Mouse (Mus musculus): ENCODE results near the gene Iqcj. TPM values are rescaled to one million over a fixed set of nuclear protein-coding genes. Genes with fewer than 3 reads are reported as not detected.
"Not testable (repeated sequence)": the region's sequence is repeated elsewhere in the genome, so short reads cannot be mapped to it uniquely, and the experiment has no call there.

Iqcj gene
- total RNA-seq, 2 experiments from 2014 or later, result not detected

DNA sequence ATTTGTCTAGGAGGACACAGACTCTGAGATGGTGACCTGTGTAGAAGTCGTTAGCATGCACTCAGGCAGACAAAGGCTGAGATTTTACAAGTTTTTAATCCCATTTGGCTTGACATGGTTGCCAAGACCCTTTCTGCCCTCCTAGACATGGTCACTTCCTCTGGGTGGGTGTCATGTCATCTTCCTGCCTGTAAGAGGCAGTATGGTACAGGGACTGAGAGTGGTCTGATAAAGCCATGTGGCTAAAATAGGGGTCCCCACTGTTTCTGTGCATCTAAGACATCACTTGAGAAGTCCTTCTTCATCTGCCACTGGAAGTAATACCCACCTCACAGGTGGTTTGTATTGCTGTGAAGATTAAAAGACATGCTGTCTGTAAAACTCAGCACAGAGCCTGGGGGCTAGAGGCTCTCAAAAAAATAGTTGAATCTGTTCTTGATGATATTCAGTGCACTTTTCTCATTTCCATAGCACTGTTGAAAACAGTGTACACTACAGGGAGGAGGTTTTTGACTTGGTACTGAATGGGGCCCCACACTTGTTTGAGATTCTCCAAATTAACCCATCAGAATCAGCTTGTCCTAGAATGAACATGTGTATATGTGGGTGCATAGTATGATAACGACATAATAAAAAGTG lies 167.3 kb downstream of the Iqcj start:
- intact Hi-C loops (cut with DNase I), result loop anchor here (5.0 to 10.0 kb wide), 2 partner anchors 406 to 558 kb away; no protein-coding TSS in a partner anchor

DNA sequence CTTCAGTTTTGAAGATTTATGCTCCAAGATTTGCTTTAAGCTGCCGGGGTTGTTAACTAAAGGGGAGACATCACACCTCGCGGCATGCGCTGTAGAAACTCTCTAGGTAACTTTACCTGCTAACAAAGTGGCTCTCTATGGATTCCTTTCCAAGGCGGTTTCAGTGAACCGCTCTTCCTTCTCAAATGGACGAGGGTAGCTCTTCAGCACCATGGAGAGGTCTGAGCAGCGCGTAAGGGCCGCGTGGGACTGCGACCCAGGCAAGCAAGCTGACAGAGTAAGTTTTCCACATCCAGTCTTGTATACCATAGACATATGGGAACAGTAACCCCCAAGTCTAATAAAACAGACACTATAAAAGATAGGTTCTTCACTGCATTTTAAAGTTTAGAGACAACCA lies 172.7 kb downstream of the Iqcj start, which contains the start of gene Schip1:
Gene Schip1 (plus strand): TSS at position 72 of the 400 bp plus-strand sequence.
- intact Hi-C loops (cut with DNase I), result no loop called here
- DNase-seq, result peak; percentile 7 to 29

More for the DNA sequence above, 167.3 kb downstream of the Iqcj start:
- peak in 1 of 2 experiments; percentile 20 for DNase-seq

DNA sequence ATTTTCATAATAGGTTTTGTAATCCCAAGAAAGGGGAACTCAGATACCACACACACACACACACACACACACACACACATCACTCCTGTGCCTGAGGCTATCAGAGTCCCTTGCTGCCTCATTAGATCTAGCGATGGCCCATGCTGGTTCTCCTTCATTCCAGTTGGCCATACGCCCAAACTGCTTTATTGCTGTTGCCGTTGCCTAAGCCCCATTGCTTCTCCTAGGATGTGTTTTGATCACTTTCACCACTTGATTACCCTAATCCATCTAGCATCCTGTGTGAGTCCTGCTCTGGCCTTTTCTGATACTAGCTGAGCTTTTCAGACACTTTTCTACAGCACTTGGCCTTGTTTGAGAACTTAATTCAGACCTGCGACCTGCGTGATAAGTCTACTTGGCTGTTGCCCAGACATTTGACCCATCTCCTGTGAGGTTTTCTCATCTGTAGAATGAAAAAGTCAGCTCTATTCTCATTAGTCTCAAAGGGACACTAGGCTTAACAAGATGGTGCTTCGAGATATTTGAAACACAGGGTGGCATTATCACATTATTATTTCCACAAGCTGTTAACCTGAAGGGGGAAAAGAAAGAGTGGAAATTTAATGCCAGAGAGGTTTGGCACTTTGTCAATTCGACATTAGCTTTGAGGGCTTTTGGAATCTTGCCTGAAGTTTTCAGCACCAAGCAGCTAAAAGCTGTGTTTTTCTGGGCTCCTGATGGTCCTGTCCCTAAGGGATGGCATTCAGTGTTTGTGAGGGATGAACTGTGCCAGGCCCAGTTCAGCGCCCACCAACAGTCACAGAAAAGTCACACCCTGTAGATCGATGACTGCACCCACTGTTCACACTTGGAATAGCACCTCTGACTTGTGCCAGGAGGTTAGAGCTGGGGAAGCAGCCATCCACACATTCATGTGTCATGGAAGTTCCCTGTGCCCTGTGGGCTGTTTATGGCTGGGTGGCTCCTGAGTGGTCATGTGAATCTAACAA lies 179.7 kb downstream of the Iqcj start:
- intact Hi-C loops (cut with DNase I), result no loop called here

DNA sequence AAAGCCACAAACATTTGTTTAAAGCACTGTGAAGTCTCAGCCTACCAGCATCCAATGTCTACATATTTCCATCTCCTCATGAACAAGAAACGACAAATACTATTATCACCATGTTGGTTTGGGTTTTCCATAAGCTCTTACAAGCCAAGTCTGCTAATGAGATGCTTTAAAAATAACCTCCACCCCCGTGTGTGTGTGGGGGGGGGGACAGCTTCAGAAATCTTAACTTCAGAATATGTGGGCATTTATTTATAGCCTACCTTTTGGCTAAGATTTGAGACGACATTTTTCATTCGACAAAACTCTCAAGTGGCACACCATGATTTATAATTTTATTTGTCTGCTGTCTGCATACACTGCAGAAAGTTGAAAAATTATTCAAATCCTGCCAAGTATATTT lies 185.4 kb downstream of the Iqcj start:
- intact Hi-C loops (cut with DNase I), result no loop called here
- DNase-seq, result no peak

More for the DNA sequence above, 179.7 kb downstream of the Iqcj start:
- no peak for DNase-seq

DNA sequence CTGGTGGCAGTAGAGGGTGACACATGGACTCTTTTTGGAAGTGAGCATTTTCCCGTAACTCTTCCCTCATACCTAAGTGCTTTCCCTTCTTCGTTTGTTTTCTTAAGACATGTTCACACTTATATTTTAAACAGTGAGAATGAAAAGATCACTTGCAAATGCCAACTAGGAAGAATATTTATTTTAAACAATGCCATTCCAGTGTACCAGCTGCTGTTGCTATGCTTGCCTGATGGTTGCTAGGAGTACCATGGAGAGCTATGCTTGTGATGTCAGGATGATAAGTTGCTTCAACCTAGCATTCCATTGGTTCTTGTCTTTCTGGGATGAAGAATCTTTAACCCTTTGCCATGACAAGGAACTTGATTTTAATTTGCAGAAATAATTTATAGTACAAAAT lies 193.0 kb downstream of the Iqcj start:
- intact Hi-C loops (cut with DNase I), result no loop called here
- no peak for DNase-seq

DNA sequence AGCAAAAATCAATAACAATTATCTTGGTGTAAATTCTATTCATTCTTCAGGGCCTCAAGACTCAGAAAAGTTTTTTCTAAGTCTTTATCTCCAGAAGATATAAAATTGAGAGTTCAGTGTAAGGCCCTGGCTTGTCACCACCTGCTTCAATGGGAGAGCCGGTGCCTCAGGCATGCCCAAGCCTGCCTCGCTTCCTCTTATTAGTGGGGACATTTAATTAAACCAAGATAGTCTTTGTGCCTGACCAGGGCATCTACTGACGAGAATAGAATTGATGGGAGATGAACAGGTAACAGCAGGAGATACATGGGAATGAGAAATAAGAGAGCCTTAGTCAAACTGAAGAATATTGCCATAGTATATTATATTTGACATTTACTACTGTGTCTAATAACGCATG lies 200.1 kb downstream of the Iqcj start:
- DNase-seq, result no peak
- intact Hi-C loops (cut with DNase I), result no loop called here

DNA sequence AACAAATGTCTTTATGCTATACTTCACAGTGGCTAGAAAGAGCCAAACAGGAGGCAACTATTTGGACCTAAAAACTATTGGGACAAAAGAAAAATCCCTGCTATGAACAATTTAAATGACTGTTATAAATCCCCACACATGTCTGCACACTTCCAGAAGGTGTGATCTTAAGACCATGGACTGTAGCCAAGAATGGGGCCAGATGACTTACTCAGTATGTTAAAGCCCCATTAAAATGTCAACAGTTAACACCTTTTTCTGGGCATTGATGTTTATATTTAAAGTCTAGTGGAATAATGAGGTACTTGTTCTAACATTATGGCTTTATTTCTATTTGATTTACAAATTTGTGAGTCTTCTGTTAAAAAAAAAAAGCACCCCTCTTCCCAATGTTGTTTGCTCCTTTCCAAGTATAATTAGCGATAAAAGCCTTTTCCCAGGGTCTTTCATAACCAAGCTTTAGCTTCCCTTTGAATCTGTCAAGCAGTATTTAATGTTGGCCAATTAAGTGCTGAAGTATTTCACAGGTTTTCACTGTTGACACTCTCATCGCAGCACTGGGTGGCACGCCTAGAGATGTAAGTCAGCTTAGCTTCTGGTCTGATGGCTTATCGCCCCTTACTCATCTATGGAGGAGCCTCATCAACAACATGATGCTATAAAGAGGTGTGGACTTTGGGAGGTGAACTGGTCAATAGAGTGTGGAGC lies 204.9 kb downstream of the Iqcj start:
- no peak for DNase-seq
- intact Hi-C loops (cut with DNase I), result no loop called here

DNA sequence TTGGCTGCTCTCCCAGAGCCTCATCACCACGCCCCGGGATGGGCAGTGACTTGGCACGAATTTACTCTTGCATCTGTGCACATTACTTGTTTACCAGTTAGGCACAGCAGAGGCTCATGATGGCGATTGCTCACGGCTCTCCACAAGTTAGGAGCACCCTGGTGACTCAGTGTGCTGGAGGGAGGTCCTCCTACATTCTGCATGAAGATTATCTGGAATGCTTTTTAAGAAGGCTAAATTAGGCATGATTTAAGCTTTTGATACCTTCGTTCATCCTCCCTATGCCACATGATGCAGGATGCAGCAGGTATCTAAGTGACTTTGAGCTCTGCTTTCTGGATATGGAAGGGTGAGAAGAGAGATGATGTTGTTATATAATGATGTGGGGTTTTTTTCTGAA lies 207.5 kb downstream of the Iqcj start:
- DNase-seq; intact Hi-C loops (cut with DNase I): not testable (repeated sequence)

DNA sequence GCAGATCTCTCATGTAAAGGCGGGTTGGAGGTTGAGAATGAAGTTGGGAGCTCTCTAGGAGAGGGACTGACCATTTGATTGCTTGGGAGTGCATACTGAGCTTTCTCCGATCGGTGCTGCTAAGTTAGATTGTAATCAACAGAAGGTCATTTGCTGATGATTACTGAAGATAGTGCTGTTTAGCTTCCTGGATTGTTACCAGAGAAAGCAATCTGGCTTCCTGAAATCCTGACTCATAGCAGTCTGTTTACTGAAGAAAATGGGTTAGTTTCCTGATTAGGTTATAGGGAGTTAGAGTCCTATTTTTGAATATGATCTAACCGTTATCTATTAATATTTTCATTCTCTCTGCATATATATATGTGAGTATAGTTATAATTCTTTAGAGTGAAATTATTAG lies 209.3 kb downstream of the Iqcj start:
- no peak for DNase-seq
- intact Hi-C loops (cut with DNase I), result no loop called here

DNA sequence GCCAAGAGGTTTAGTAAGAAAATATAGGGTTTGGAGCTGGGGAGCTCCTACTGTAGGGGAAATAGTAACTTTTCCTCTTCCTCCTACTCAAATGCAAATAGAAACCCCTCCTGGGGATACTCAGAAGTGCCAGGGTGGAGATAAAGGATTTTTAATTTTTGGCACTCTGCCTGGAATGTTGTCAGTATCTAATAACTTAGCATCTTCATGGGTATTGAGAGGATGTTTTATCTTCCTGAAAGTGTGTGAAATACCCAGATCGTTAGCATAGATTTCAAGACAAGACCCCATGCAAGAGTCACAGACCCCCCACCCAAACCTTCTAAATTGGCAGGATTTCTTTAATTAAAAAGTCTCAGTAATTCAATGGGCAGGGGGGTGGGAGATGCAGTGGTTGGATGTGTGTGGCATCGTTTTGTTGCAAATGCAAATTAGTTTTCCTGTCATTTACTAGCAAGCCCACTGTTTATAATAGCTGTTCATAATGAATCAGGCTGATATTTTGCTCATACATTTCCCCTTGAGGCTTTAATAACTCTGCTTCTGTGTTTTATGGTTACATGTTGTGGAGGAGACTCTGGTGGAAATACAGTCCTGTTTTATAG lies 213.2 kb downstream of the Iqcj start:
- DNase-seq, result no peak
- intact Hi-C loops (cut with DNase I), result no loop called here

Other genes starting within 250 kb of the Iqcj start
- not detected for gene Iqschfp, start within 50 bp of the Iqcj start, total RNA-seq (2021)
- 100 to 1,000 TPM; 178 to 194 TPM for gene Schip1, start 172.6 kb downstream of the Iqcj start, total RNA-seq (2021)

Data from heart, postnatal 36 days (tissue).